Mouse (Mus musculus) kidney, adult 2 months (tissue): ENCODE measurements around the gene H2afy.

ENCODE experiments used
- CTCF ChIP-seq: fragments of 200-500 bp; conservative IDR thresholded peaks from 2 replicates; pipeline ENCODE4 v1.5.1; 2011; ENCODE audit warnings: low read depth, mild to moderate bottlenecking, control low read depth, low read length, moderate library complexity, mixed read lengths; ENCODE audit not compliant: insufficient read depth, insufficient read length
- POLR2A ChIP-seq: fragments of 200-500 bp; IDR thresholded peaks from one replicate; pipeline ENCODE4 v1.6.1; 2011; ENCODE audit warnings: low read depth, low read length, control low read depth

DNA sequence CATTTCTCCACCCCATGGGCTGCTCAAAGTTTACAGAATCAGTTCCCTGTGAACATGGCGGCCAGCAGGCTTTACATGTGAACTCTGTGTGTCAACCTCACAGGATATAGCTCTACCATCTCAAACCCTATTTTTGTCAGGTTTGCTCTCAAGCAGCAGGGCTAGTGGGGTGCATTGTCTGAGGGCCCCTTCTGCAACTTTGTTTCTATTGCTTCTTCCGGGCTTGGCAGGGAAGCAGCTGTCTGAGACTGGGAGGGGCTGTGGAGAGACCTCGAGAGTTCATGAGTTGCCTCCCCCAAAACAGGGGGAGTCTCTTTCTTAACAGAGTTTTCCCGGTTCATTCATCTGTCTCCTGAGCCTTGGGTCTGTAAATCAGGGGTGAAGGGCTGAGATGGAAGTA lies 39.7 kb upstream of the H2afy start:
- TF ChIP-seq CTCF = no peak
- no peak for TF ChIP-seq POLR2A
